In genomic region chr10:43440981-43441740, GRCm38 (mm10) we compare ENCODE assay signal across 11 mouse cellular contexts. TPM values are rescaled to one million over a fixed set of nuclear protein-coding genes. Genes with fewer than 3 reads are reported as not detected.
A peak's percentile ranks its signal among the peaks of the same experiment; 100 is the strongest.
DNase-seq lines count a peak whose midpoint lies in the region; ATAC-seq and TF ChIP-seq lines count a peak whose summit lies in the region.
"Had no signal": no experiment of that assay in that cellular context is flagged by ENCODE, and none has a peak within 500 bp of the region (broad histone marks: within the 10 kb centered on the region; RNA-seq: fewer than 3 reads in every experiment).

No protein-coding gene starts in this region.

- H3K27ac ChIP-seq in forebrain, postnatal 0 days (ENCODE audit: low read depth, low read length), result no peak overlapping the region
- H3K27ac ChIP-seq in forebrain, embryonic 11.5 days (ENCODE audit: low read depth, low read length), result no peak overlapping the region
- H3K27ac ChIP-seq in hindbrain, embryonic 13.5 days, result peak overlapping the region; percentile 89
- peak overlapping the region; percentile 89; the same call in 1 of the 2 replicates for H3K27ac ChIP-seq in midbrain, embryonic 16.5 days (ENCODE audit: low read length)
- H3K27ac ChIP-seq in thymus, adult 2 months (ENCODE audit: control insufficient read depth, insufficient read depth, low read length), result no peak overlapping the region
- H3K27ac ChIP-seq: limb, embryonic 13.5 days had no signal

- 0 out of 2 replicates have a peak, but pooled peaks have one; percentile 21 for ATAC-seq in forebrain, postnatal 0 days
- no peak for ATAC-seq in forebrain, embryonic 11.5 days (replicated peaks; ENCODE audit: low FRiP score)
- ATAC-seq in hindbrain, embryonic 13.5 days (ENCODE audit: low FRiP score), result no peak
- no peak for ATAC-seq in midbrain, embryonic 16.5 days

- H3K9me3 ChIP-seq in forebrain, postnatal 0 days (ENCODE audit: low read length), result no peaks in the 10 kb centered on the region
- H3K9me3 ChIP-seq in forebrain, embryonic 11.5 days (ENCODE audit: control insufficient read depth, low read length), result no peaks in the 10 kb centered on the region
- no peaks in the 10 kb centered on the region for H3K9me3 ChIP-seq in hindbrain, embryonic 13.5 days
- H3K9me3 ChIP-seq in midbrain, embryonic 16.5 days (replicated peaks; ENCODE audit: control insufficient read depth, low read length, poor library complexity, severe bottlenecking), result no peaks in the 10 kb centered on the region
- H3K9me3 ChIP-seq: limb, embryonic 13.5 days had no signal

- no peak overlapping the region for H3K4me3 ChIP-seq in forebrain, postnatal 0 days (ENCODE audit: low read depth, low read length)
- no peak overlapping the region for H3K4me3 ChIP-seq in forebrain, embryonic 11.5 days (ENCODE audit: low read depth, low read length)
- H3K4me3 ChIP-seq in hindbrain, embryonic 13.5 days, result no peak overlapping the region
- H3K4me3 ChIP-seq in midbrain, embryonic 16.5 days (ENCODE audit: low read depth, low read length), result no peak overlapping the region
- H3K4me3 ChIP-seq in thymus, adult 2 months (ENCODE audit: control insufficient read depth, insufficient read depth, low read length), result no peak overlapping the region
- H3K4me3 ChIP-seq: limb, embryonic 13.5 days had no signal

- H3K9ac ChIP-seq in forebrain, postnatal 0 days, result no peak overlapping the region
- no peak overlapping the region for H3K9ac ChIP-seq in forebrain, embryonic 11.5 days (ENCODE audit: low read length)
- no peak overlapping the region for H3K9ac ChIP-seq in hindbrain, embryonic 13.5 days
- no peak overlapping the region for H3K9ac ChIP-seq in midbrain, embryonic 16.5 days (ENCODE audit: low read depth, low read length)
- H3K9ac ChIP-seq: limb, embryonic 13.5 days had no signal

- no peak overlapping the region for H3K4me2 ChIP-seq in forebrain, postnatal 0 days (ENCODE audit: low read depth)
- no peak overlapping the region for H3K4me2 ChIP-seq in forebrain, embryonic 11.5 days (ENCODE audit: low read depth, low read length, severe bottlenecking)
- H3K4me2 ChIP-seq in hindbrain, embryonic 13.5 days, result no peak overlapping the region
- no peak overlapping the region for H3K4me2 ChIP-seq in midbrain, embryonic 16.5 days (ENCODE audit: low read length)
- H3K4me2 ChIP-seq: limb, embryonic 13.5 days had no signal

- TF ChIP-seq CTCF in forebrain, postnatal 0 days (IDR thresholded peaks at IDR 0.05; ENCODE audit: low read depth), result no peak
- no peak for TF ChIP-seq CTCF in thymus, adult 2 months (IDR thresholded peaks at IDR 0.05; ENCODE audit: borderline replicate concordance, control insufficient read depth, extremely low read depth, insufficient read depth, low read length, poor library complexity)

- WGBS in forebrain, postnatal 0 days, result 65% methylated on average over 15 of the region's 15 CpGs
- WGBS in forebrain, embryonic 11.5 days, result 67% methylated on average over 15 of the region's 15 CpGs
- 45% methylated on average over 15 of the region's 15 CpGs for WGBS in hindbrain, embryonic 13.5 days
- 64% methylated on average over 15 of the region's 15 CpGs for WGBS in midbrain, embryonic 16.5 days
- WGBS in thymus, adult 2 months, result 84% methylated on average over 15 of the region's 15 CpGs

- no peaks in the 10 kb centered on the region for H3K27me3 ChIP-seq in forebrain, postnatal 0 days (ENCODE audit: insufficient read depth, low read length)
- H3K27me3 ChIP-seq in forebrain, embryonic 11.5 days (ENCODE audit: control insufficient read depth, insufficient read depth, low read length), result no peaks in the 10 kb centered on the region
- no peaks in the 10 kb centered on the region for H3K27me3 ChIP-seq in hindbrain, embryonic 13.5 days
- no peaks in the 10 kb centered on the region for H3K27me3 ChIP-seq in midbrain, embryonic 16.5 days (ENCODE audit: control insufficient read depth, insufficient read depth, low read depth, low read length)
- H3K27me3 ChIP-seq in thymus, adult 2 months (ENCODE audit: control insufficient read depth, insufficient read depth, low read length), result no peaks in the 10 kb centered on the region
- H3K27me3 ChIP-seq: limb, embryonic 13.5 days had no signal

- H3K36me3 ChIP-seq in forebrain, postnatal 0 days (ENCODE audit: insufficient read depth), result no peaks in the 10 kb centered on the region
- no peaks in the 10 kb centered on the region for H3K36me3 ChIP-seq in forebrain, embryonic 11.5 days (ENCODE audit: control insufficient read depth, insufficient read depth, low read length)
- no peaks in the 10 kb centered on the region for H3K36me3 ChIP-seq in hindbrain, embryonic 13.5 days
- no peaks in the 10 kb centered on the region for H3K36me3 ChIP-seq in midbrain, embryonic 16.5 days (ENCODE audit: control insufficient read depth, insufficient read depth, low read length)
- no peaks in the 10 kb centered on the region for H3K36me3 ChIP-seq in thymus, adult 2 months (ENCODE audit: control insufficient read depth, insufficient read depth, low read length)
- H3K36me3 ChIP-seq: limb, embryonic 13.5 days had no signal

- TF ChIP-seq POLR2A in thymus, adult 2 months (IDR thresholded peaks at IDR 0.05; ENCODE audit: control insufficient read depth, extremely low read depth, insufficient read depth, low read length, poor library complexity), result no peak

- no peak for DNase-seq in forebrain, postnatal 0 days
- no peak for DNase-seq in forebrain, embryonic 11.5 days (ENCODE audit: low spot score)
- DNase-seq in kidney, postnatal 14 days, result peak; percentile 48
- no peak for DNase-seq in right cerebral cortex, postnatal 36 days (ENCODE audit: low spot score in 2 of 2)
- DNase-seq in thymus, adult 2 months, result no peak
- DNase-seq in layer of hippocampus, adult 11-12 months (ENCODE audit: low spot score), result no peak
- DNase-seq: B cell, adult 2 months; spleen, adult 18-20 months had no signal

- H3K4me1 ChIP-seq in forebrain, postnatal 0 days (ENCODE audit: insufficient read depth), result peaks cover 18% of the 10 kb centered on the region; the same call in 1 of the 2 replicates
- H3K4me1 ChIP-seq in forebrain, embryonic 11.5 days (replicated peaks; ENCODE audit: control insufficient read depth, insufficient read depth, low read length), result peaks cover 4% of the 10 kb centered on the region; the same call in 1 of the 2 replicates
- peaks cover 33% of the 10 kb centered on the region for H3K4me1 ChIP-seq in hindbrain, embryonic 13.5 days (replicated peaks)
- H3K4me1 ChIP-seq in midbrain, embryonic 16.5 days (ENCODE audit: control insufficient read depth, insufficient read depth, low read length), result peaks cover 22% of the 10 kb centered on the region
- H3K4me1 ChIP-seq in thymus, adult 2 months (replicated peaks; ENCODE audit: control insufficient read depth, insufficient read depth, low read length), result no peaks in the 10 kb centered on the region

RNA-seq across cellular contexts. Expression of gene Bend3, which starts 37.5 kb away (rescaled TPM):
- 8.5 and 11.1 TPM in 2 replicates for total RNA-seq in forebrain, postnatal 0 days (2014; rRNA removed)
- polyA plus RNA-seq in forebrain, postnatal 0 days (2015; fragmentation: Nextera tagmentation; extraction: Ambion mirVana), result 2.0 and 2.2 TPM in 2 replicates
- polyA plus RNA-seq in forebrain, embryonic 11.5 days (2014; fragmentation: Nextera tagmentation; extraction: Ambion mirVana), result 11.9 and 13.4 TPM in 2 replicates
- 3.0 and 3.8 TPM in 2 replicates for polyA plus RNA-seq in hindbrain, embryonic 13.5 days (2015; fragmentation: Nextera tagmentation; extraction: Ambion mirVana)
- polyA plus RNA-seq in midbrain, embryonic 16.5 days (2015; fragmentation: Nextera tagmentation; extraction: Ambion mirVana), result 3.1 TPM in 2 replicates
- 5.1 and 7.3 TPM in 2 replicates for polyA plus RNA-seq in thymus, adult 2 months (2012; rRNA removed)

Comparison
In these comparisons a context has a peak if more than half of its experiments do, and no peak if none do; other contexts are left out.
1. H3K27ac ChIP-seq: peak in hindbrain, embryonic 13.5 days (single experiment) and midbrain, embryonic 16.5 days (single experiment); none in forebrain, postnatal 0 days (single experiment), forebrain, embryonic 11.5 days (single experiment) and thymus, adult 2 months (single experiment).